In genomic region chr12:73699471-73700186, GRCm38 (mm10) we compare ENCODE assay signal across 11 mouse cellular contexts.
A peak's percentile ranks its signal among the peaks of the same experiment; 100 is the strongest.
DNase-seq lines count a peak whose midpoint lies in the region; ATAC-seq and TF ChIP-seq lines count a peak whose summit lies in the region.
"Had no signal": no experiment of that assay in that cellular context is flagged by ENCODE, and none has a peak within 500 bp of the region (broad histone marks: within the 10 kb centered on the region; RNA-seq: fewer than 3 reads in every experiment).

No protein-coding gene starts in this region.

- H3K27ac ChIP-seq in heart, embryonic 16.5 days (ENCODE audit: low read length): peak overlapping the region; percentile 23; the same call in 1 of the 2 replicates
- no peak overlapping the region for H3K27ac ChIP-seq in midbrain, postnatal 0 days (ENCODE audit: low read depth, low read length)
- no peak overlapping the region for H3K27ac ChIP-seq in kidney, embryonic 14.5 days (ENCODE audit: low read depth, low read length)
- H3K27ac ChIP-seq: neural tube, embryonic 12.5 days had no signal

- WGBS in heart, embryonic 16.5 days: 70% methylated on average over 17 of the region's 17 CpGs
- WGBS in midbrain, postnatal 0 days: 43% methylated on average over 17 of the region's 17 CpGs
- 53% methylated on average over 17 of the region's 17 CpGs for WGBS in kidney, embryonic 14.5 days

- no peaks in the 10 kb centered on the region for H3K9me3 ChIP-seq in heart, embryonic 16.5 days (replicated peaks; ENCODE audit: control insufficient read depth, low read length)
- H3K9me3 ChIP-seq in midbrain, postnatal 0 days (ENCODE audit: low read length): no peaks in the 10 kb centered on the region
- no peaks in the 10 kb centered on the region for H3K9me3 ChIP-seq in kidney, embryonic 14.5 days (ENCODE audit: control insufficient read depth, low read length)
- H3K9me3 ChIP-seq: neural tube, embryonic 12.5 days had no signal

- no peak overlapping the region for H3K4me3 ChIP-seq in heart, embryonic 16.5 days (ENCODE audit: low read length)
- no peak overlapping the region for H3K4me3 ChIP-seq in midbrain, postnatal 0 days (ENCODE audit: low read depth, low read length)
- H3K4me3 ChIP-seq in kidney, embryonic 14.5 days (ENCODE audit: low read length): no peak overlapping the region
- H3K4me3 ChIP-seq: erythroblast, embryonic 14.5 days; neural tube, embryonic 12.5 days had no signal

- no peak overlapping the region for H3K4me2 ChIP-seq in heart, embryonic 16.5 days (ENCODE audit: low read depth, low read length)
- H3K4me2 ChIP-seq in midbrain, postnatal 0 days (ENCODE audit: low read depth, low read length, poor library complexity, severe bottlenecking): no peak overlapping the region
- no peak overlapping the region for H3K4me2 ChIP-seq in kidney, embryonic 14.5 days (replicated peaks; ENCODE audit: low read depth, low read length)
- H3K4me2 ChIP-seq: neural tube, embryonic 12.5 days had no signal

- DNase-seq in heart, postnatal 25 days (ENCODE audit: low spot score): no peak
- DNase-seq in midbrain, postnatal 0 days (ENCODE audit: low spot score): peak; percentile 38
- DNase-seq in heart, postnatal 10 days: no peak
- DNase-seq in cerebellum, adult 11 months: no peak
- DNase-seq: cerebellum, adult 2 months had no signal

- no peaks in the 10 kb centered on the region for H3K36me3 ChIP-seq in heart, embryonic 16.5 days (ENCODE audit: control insufficient read depth, insufficient read depth)
- H3K36me3 ChIP-seq in midbrain, postnatal 0 days (ENCODE audit: insufficient read depth, low read length): no peaks in the 10 kb centered on the region
- no peaks in the 10 kb centered on the region for H3K36me3 ChIP-seq in kidney, embryonic 14.5 days (ENCODE audit: control insufficient read depth, insufficient read depth, low read length)
- H3K36me3 ChIP-seq: neural tube, embryonic 12.5 days had no signal

- no peaks in the 10 kb centered on the region for H3K27me3 ChIP-seq in heart, embryonic 16.5 days (ENCODE audit: control insufficient read depth, insufficient read depth, low read length)
- no peaks in the 10 kb centered on the region for H3K27me3 ChIP-seq in midbrain, postnatal 0 days (ENCODE audit: insufficient read depth, low read length)
- no peaks in the 10 kb centered on the region for H3K27me3 ChIP-seq in kidney, embryonic 14.5 days (ENCODE audit: control insufficient read depth, insufficient read depth, low read length)
- H3K27me3 ChIP-seq: neural tube, embryonic 12.5 days had no signal

- H3K9ac ChIP-seq in heart, embryonic 16.5 days (ENCODE audit: low read length): no peak overlapping the region
- 0 out of 2 replicates have a peak overlapping the region, but pooled peaks have one; percentile 1 for H3K9ac ChIP-seq in midbrain, postnatal 0 days (replicated peaks; ENCODE audit: low read length, poor library complexity, severe bottlenecking)
- H3K9ac ChIP-seq in kidney, embryonic 14.5 days (ENCODE audit: low read depth, low read length): no peak overlapping the region
- H3K9ac ChIP-seq: neural tube, embryonic 12.5 days had no signal

- peaks cover 8% of the 10 kb centered on the region for H3K4me1 ChIP-seq in heart, embryonic 16.5 days (ENCODE audit: control insufficient read depth, insufficient read depth, low read length)
- peaks cover 4% of the 10 kb centered on the region; the same call in 1 of the 2 replicates for H3K4me1 ChIP-seq in midbrain, postnatal 0 days (ENCODE audit: insufficient read depth, low read length)
- H3K4me1 ChIP-seq in kidney, embryonic 14.5 days (ENCODE audit: control insufficient read depth, insufficient read depth, low read length): no peaks in the 10 kb centered on the region

- no peak for ATAC-seq in heart, embryonic 16.5 days (replicated peaks; ENCODE audit: extremely low read depth, insufficient read depth, low FRiP score)
- peak; percentile 77 for ATAC-seq in CD4-positive, CD25-positive, alpha-beta regulatory T cell, adult 4 months
- peak; percentile 33; the same call in 1 of the 2 replicates for ATAC-seq in granulocyte monocyte progenitor cell, adult 5-6 weeks (replicated peaks; ENCODE audit: poor library complexity, severe bottlenecking)
- ATAC-seq in midbrain, postnatal 0 days (ENCODE audit: low FRiP score): peak; percentile 60; the same call in 1 of the 2 replicates
- no peak for ATAC-seq in kidney, embryonic 14.5 days (ENCODE audit: low FRiP score, low TSS enrichment)

- intact Hi-C loops in heart, postnatal 25 days (cut with DNase I): no loop called here
- intact Hi-C loops in heart, postnatal 10 days (cut with DNase I): loop anchor here (10.0 kb wide), 1 partner anchor 285 kb away; no protein-coding TSS in a partner anchor

- TF ChIP-seq CTCF in midbrain, postnatal 0 days (IDR thresholded peaks at IDR 0.05): no peak

Comparison
In these comparisons a context has a peak if more than half of its experiments do, and no peak if none do; other contexts are left out.
1. ATAC-seq: peak in CD4-positive, CD25-positive, alpha-beta regulatory T cell, adult 4 months (single experiment), granulocyte monocyte progenitor cell, adult 5-6 weeks (single experiment) and midbrain, postnatal 0 days (single experiment); none in heart, embryonic 16.5 days (single experiment) and kidney, embryonic 14.5 days (single experiment).